Mouse (Mus musculus) layer of hippocampus, postnatal 25 days (tissue): ENCODE data around the gene Dffa. TPM values are rescaled to one million over a fixed set of nuclear protein-coding genes. Genes with fewer than 3 reads are reported as not detected.

Experiments used
- total RNA-seq, 2 experiments: library from RNA; stranded (reverse); gene quantifications; 2 replicates each; pipeline ENCODE4 v1.2.3; 2021

Gene Dffa
- total RNA-seq, 2 experiments from 2014 or later = 41.2 to 48.9 TPM

Other genes with a start within 250 kb of the Dffa start
- 10 to 100 TPM; 44.8 to 45.0 TPM for gene Pex14, start 4.3 kb upstream of the Dffa start, total RNA-seq
- gene Cort, start 22.6 kb downstream of the Dffa start, total RNA-seq = 10 to 100 TPM in 1 of 2 experiments, 1 to 10 TPM in 1; 8.1 to 10.7 TPM
- gene Cenps, start 33.5 kb downstream of the Dffa start, total RNA-seq = 10 to 100 TPM; 17.0 to 20.5 TPM
- gene Pgd, start 62.6 kb downstream of the Dffa start, total RNA-seq = 10 to 100 TPM; 34.7 to 37.4 TPM
- gene Kif1b, start 203.5 kb downstream of the Dffa start, total RNA-seq = 100 to 1,000 TPM; 372 to 435 TPM